In the genomic region with DNA sequence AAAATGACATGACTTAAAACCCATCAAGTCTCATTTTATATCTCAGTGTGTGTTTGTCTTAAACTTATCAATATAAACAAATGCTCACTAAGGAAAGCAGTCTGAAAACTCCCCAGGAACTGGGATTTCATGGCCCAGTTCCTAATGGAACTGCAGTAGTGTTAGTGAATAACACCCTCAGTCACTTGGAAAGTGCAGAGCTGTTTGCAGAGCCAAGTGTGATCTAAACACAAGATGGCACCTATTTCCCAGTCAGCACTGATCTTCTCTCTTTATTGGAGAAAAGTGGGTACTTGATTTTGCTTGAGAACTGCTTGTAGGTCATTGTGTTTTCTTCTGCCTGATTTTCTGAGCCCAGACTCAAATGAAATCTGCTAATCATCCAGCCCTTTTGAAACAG, we compare ENCODE assay signal across 16 mouse cellular contexts.
"Had no signal": no experiment of that assay in that cellular context is flagged by ENCODE, and none has a peak within 500 bp of the region (broad histone marks: within the 10 kb centered on the region; RNA-seq: fewer than 3 reads in every experiment).

No protein-coding gene starts in this region.

- H3K9ac ChIP-seq: lung, embryonic 15.5 days; midbrain, embryonic 13.5 days; midbrain, embryonic 15.5 days; neural tube, embryonic 12.5 days; stomach, embryonic 15.5 days had no signal

- ATAC-seq: lung, postnatal 0 days; midbrain, embryonic 13.5 days; midbrain, embryonic 15.5 days had no signal

- H3K4me1 ChIP-seq: lung, embryonic 15.5 days; megakaryocyte, embryonic 14.5 days; midbrain, embryonic 13.5 days; midbrain, embryonic 15.5 days; neural tube, embryonic 12.5 days; stomach, embryonic 15.5 days had no signal

- H3K36me3 ChIP-seq: lung, embryonic 15.5 days; midbrain, embryonic 13.5 days; midbrain, embryonic 15.5 days; neural tube, embryonic 12.5 days; stomach, embryonic 15.5 days had no signal

- H3K4me2 ChIP-seq: lung, embryonic 15.5 days; midbrain, embryonic 11.5 days; midbrain, embryonic 13.5 days; midbrain, embryonic 15.5 days; neural tube, embryonic 12.5 days; stomach, embryonic 15.5 days had no signal

- H3K4me3 ChIP-seq: lung, embryonic 15.5 days; megakaryocyte, embryonic 14.5 days; midbrain, embryonic 13.5 days; midbrain, embryonic 15.5 days; neural tube, embryonic 12.5 days; stomach, embryonic 15.5 days had no signal

- DNase-seq: lung, adult 2 months; lung, postnatal 14 days; lung, postnatal 36 days; right cerebral cortex, postnatal 14 days; thymus, adult 2 months; thymus, postnatal 25 days had no signal

- H3K9me3 ChIP-seq: lung, embryonic 15.5 days; midbrain, embryonic 13.5 days; midbrain, embryonic 15.5 days; neural tube, embryonic 12.5 days; stomach, embryonic 15.5 days had no signal

- H3K27me3 ChIP-seq: lung, embryonic 15.5 days; megakaryocyte, embryonic 14.5 days; midbrain, embryonic 13.5 days; midbrain, embryonic 15.5 days; neural tube, embryonic 12.5 days; stomach, embryonic 15.5 days had no signal

- H3K27ac ChIP-seq: lung, embryonic 15.5 days; macrophage; midbrain, embryonic 13.5 days; midbrain, embryonic 15.5 days; neural tube, embryonic 12.5 days; stomach, embryonic 15.5 days; stomach, postnatal 0 days had no signal
